ENCODE assay signal across 8 mouse cellular contexts in genomic region chr14:101946711-101947516, GRCm38 (mm10).
DNase-seq lines count a peak whose midpoint lies in the region; ATAC-seq and TF ChIP-seq lines count a peak whose summit lies in the region.

No protein-coding gene starts in this region.

- no peaks in the 10 kb centered on the region for H3K79me2 ChIP-seq in MEL (ENCODE audit: control insufficient read depth, insufficient read depth, low read length, poor library complexity)

- peak; percentile 34 for TF ChIP-seq RAD21 in MEL (IDR thresholded peaks at IDR 0.05; ENCODE audit: low read depth, low read length)

- H3K9me3 ChIP-seq in heart, embryonic 16.5 days (replicated peaks; ENCODE audit: control insufficient read depth, low read length), result no peaks in the 10 kb centered on the region
- no peaks in the 10 kb centered on the region for H3K9me3 ChIP-seq in MEL (replicated peaks; ENCODE audit: insufficient read depth, low read length)
- no peaks in the 10 kb centered on the region for H3K9me3 ChIP-seq in hindbrain, embryonic 10.5 days
- no peaks in the 10 kb centered on the region for H3K9me3 ChIP-seq in neural tube, embryonic 12.5 days

- H3K9ac ChIP-seq in heart, embryonic 16.5 days (ENCODE audit: low read length), result no peak overlapping the region
- H3K9ac ChIP-seq in MEL (ENCODE audit: control insufficient read depth, low read depth, low read length, poor library complexity, severe bottlenecking), result no peak overlapping the region
- H3K9ac ChIP-seq in neural tube, embryonic 12.5 days, result no peak overlapping the region

- intact Hi-C loops in left cerebral cortex, postnatal 14 days (cut with DNase I), result loop anchor here (5.0 kb wide), 2 partner anchors 565 to 1035 kb away; partner anchors contain the start of gene Kctd12

- peaks cover 4% of the 10 kb centered on the region; the same call in 1 of the 2 replicates for H3K4me1 ChIP-seq in heart, embryonic 16.5 days (ENCODE audit: control insufficient read depth, insufficient read depth, low read length)
- H3K4me1 ChIP-seq in MEL (ENCODE audit: control insufficient read depth in 1 of 2, insufficient read depth in 2 of 2, low read length in 2 of 2), result no peaks in the 10 kb centered on the region
- peaks cover 3% of the 10 kb centered on the region; the same call in 1 of the 2 replicates for H3K4me1 ChIP-seq in hindbrain, embryonic 10.5 days (replicated peaks)
- no peaks in the 10 kb centered on the region for H3K4me1 ChIP-seq in neural tube, embryonic 12.5 days

- no peak for ATAC-seq in heart, embryonic 16.5 days (replicated peaks; ENCODE audit: extremely low read depth, insufficient read depth, low FRiP score)
- ATAC-seq in neural tube, embryonic 12.5 days (ENCODE audit: low FRiP score, low read depth), result 0 out of 2 replicates have a peak, but pooled peaks have one; percentile 38

- no peak for TF ChIP-seq EP300 in MEL (IDR thresholded peaks at IDR 0.05; ENCODE audit: low read depth in 1 of 2, low read length in 2 of 2)

- WGBS in heart, embryonic 16.5 days, result 47% methylated on average over 21 of the region's 21 CpGs
- 60% methylated on average over 21 of the region's 21 CpGs for WGBS in hindbrain, embryonic 10.5 days
- 64% methylated on average over 21 of the region's 21 CpGs for WGBS in neural tube, embryonic 12.5 days

- H3K27me3 ChIP-seq in heart, embryonic 16.5 days (ENCODE audit: control insufficient read depth, insufficient read depth, low read length), result no peaks in the 10 kb centered on the region
- no peaks in the 10 kb centered on the region for H3K27me3 ChIP-seq in MEL (ENCODE audit: control insufficient read depth in 1 of 2, insufficient read depth in 2 of 2, low read length in 2 of 2)
- H3K27me3 ChIP-seq in hindbrain, embryonic 10.5 days (ENCODE audit: insufficient read depth, poor library complexity, severe bottlenecking), result no peaks in the 10 kb centered on the region
- no peaks in the 10 kb centered on the region for H3K27me3 ChIP-seq in neural tube, embryonic 12.5 days (replicated peaks)

- no peak for TF ChIP-seq POLR2A in MEL (IDR thresholded peaks at IDR 0.05; ENCODE audit: control insufficient read depth in 1 of 2, insufficient read depth in 1 of 2, low read depth in 1 of 2, low read length in 2 of 2, poor library complexity in 1 of 2)

- 0 out of 2 replicates have a peak overlapping the region, but pooled peaks have one; percentile 4 for H3K4me2 ChIP-seq in heart, embryonic 16.5 days (ENCODE audit: low read depth, low read length)
- no peak overlapping the region for H3K4me2 ChIP-seq in neural tube, embryonic 12.5 days (replicated peaks)

- H3K36me3 ChIP-seq in heart, embryonic 16.5 days (ENCODE audit: control insufficient read depth, insufficient read depth), result no peaks in the 10 kb centered on the region
- no peaks in the 10 kb centered on the region for H3K36me3 ChIP-seq in MEL (ENCODE audit: control insufficient read depth in 1 of 2, insufficient read depth in 2 of 2, low read length in 2 of 2)
- no peaks in the 10 kb centered on the region for H3K36me3 ChIP-seq in hindbrain, embryonic 10.5 days
- no peaks in the 10 kb centered on the region for H3K36me3 ChIP-seq in neural tube, embryonic 12.5 days

- H3K4me3 ChIP-seq in heart, embryonic 16.5 days (ENCODE audit: low read length), result no peak overlapping the region
- no peak overlapping the region for H3K4me3 ChIP-seq in MEL (ENCODE audit: control insufficient read depth in 1 of 2, insufficient read depth in 1 of 2, low read depth in 2 of 2, low read length in 2 of 2)
- H3K4me3 ChIP-seq in hindbrain, embryonic 10.5 days, result no peak overlapping the region
- H3K4me3 ChIP-seq in neural tube, embryonic 12.5 days, result no peak overlapping the region

- peak; percentile 5 to 47 (median 42); a peak in 4 of 6 replicates for TF ChIP-seq CTCF in MEL (IDR thresholded peaks at IDR 0.05 in 2 of 3, conservative IDR thresholded peaks at IDR 0.05 in 1 of 3; ENCODE audit: control insufficient read depth in 1 of 3, insufficient read depth in 1 of 3, low read depth in 2 of 3, low read length in 3 of 3, poor library complexity in 1 of 3, severe bottlenecking in 1 of 3)

- DNase-seq in heart, adult 8-10 months (ENCODE audit: low spot score), result no peak
- peak; percentile 5 for DNase-seq in MEL (ENCODE audit: low read depth, low spot score)
- DNase-seq in embryo, embryonic 10.5 days (ENCODE audit: low spot score), result peak; percentile 70
- DNase-seq in hindbrain, embryonic 10.5 days (ENCODE audit: low spot score), result peak; percentile 32
- peak; percentile 66 to 67 for DNase-seq in left cerebral cortex, postnatal 14 days (ENCODE audit: low spot score in 2 of 2)
- DNase-seq in ovary, postnatal 36 days (ENCODE audit: low spot score), result no peak

- H3K27ac ChIP-seq in heart, embryonic 16.5 days (ENCODE audit: low read length), result no peak overlapping the region
- H3K27ac ChIP-seq in MEL (ENCODE audit: control insufficient read depth, low read depth, low read length), result no peak overlapping the region
- no peak overlapping the region for H3K27ac ChIP-seq in hindbrain, embryonic 10.5 days
- H3K27ac ChIP-seq in neural tube, embryonic 12.5 days, result no peak overlapping the region

TF ChIP-seq in MEL, 35 proteins besides CTCF, POLR2A, EP300 and RAD21:
- peak; percentile 29; the same call in 1 of the 2 replicates for TF ChIP-seq ZC3H11A (IDR thresholded peaks at IDR 0.05; ENCODE audit: low read depth, low read length)
- no peak for TF ChIP-seq MEF2A (IDR thresholded peaks at IDR 0.05; ENCODE audit: extremely low read depth, insufficient replicate concordance, low read depth, low read length, poor library complexity, severe bottlenecking)
- no peak for TF ChIP-seq BHLHE40 (IDR thresholded peaks at IDR 0.05; ENCODE audit: borderline replicate concordance, low read depth, low read length)
- peak; percentile 39 for TF ChIP-seq SMC3 (IDR thresholded peaks at IDR 0.05; ENCODE audit: low read depth, low read length)

Comparison
In these comparisons a context has a peak if more than half of its experiments do, and no peak if none do; other contexts are left out.
1. DNase-seq: peak in MEL (single experiment), embryo, embryonic 10.5 days (single experiment), hindbrain, embryonic 10.5 days (single experiment) and left cerebral cortex, postnatal 14 days (2 of 2); none in heart, adult 8-10 months (single experiment) and ovary, postnatal 36 days (single experiment).